Mouse (Mus musculus) midbrain, embryonic 16.5 days (tissue): ENCODE data around the gene Pde4d. TPM values are rescaled to one million over a fixed set of nuclear protein-coding genes. Genes with fewer than 3 reads are reported as not detected.

Experiments used
- ATAC-seq: fragments of 200-750 bp; cut with Nextera tagmentation; 2 replicates; pipeline ENCODE4 v1.8.0; 2017; ENCODE audit warnings: moderate TSS enrichment
- H3K27ac ChIP-seq: fragments of 300-500 bp; sonication (generic); 2 replicates; pipeline ENCODE4 v1.5.1; 2014; ENCODE audit warnings: mild to moderate bottlenecking, low read length, mixed read lengths
- H3K27me3 ChIP-seq: fragments of 300-500 bp; sonication (generic); 2 replicates; pipeline ENCODE4 v1.6.1; 2014; ENCODE audit warnings: low read depth, low read length, mixed read lengths; ENCODE audit not compliant: control insufficient read depth, insufficient read depth
- H3K36me3 ChIP-seq: fragments of 300-500 bp; sonication (generic); 2 replicates; pipeline ENCODE4 v1.6.1; 2014; ENCODE audit warnings: mild to moderate bottlenecking, low read length, moderate library complexity, mixed read lengths; ENCODE audit not compliant: control insufficient read depth, insufficient read depth
- H3K4me1 ChIP-seq: fragments of 300-500 bp; sonication (generic); 2 replicates; pipeline ENCODE4 v1.6.1; 2014; ENCODE audit warnings: mild to moderate bottlenecking, low read length, mixed read lengths; ENCODE audit not compliant: control insufficient read depth, insufficient read depth
- H3K4me2 ChIP-seq: fragments of 300-500 bp; sonication (generic); 2 replicates; pipeline ENCODE4 v1.6.1; 2014; ENCODE audit warnings: mild to moderate bottlenecking, low read length, mixed read lengths
- H3K4me3 ChIP-seq: fragments of 300-500 bp; sonication (generic); 2 replicates; pipeline ENCODE4 v1.5.1; 2014; ENCODE audit warnings: low read depth, mild to moderate bottlenecking, low read length, moderate library complexity, mixed read lengths
- H3K9ac ChIP-seq: fragments of 300-500 bp; sonication (generic); 2 replicates; pipeline ENCODE4 v1.6.1; 2014; ENCODE audit warnings: low read depth, low read length, mixed read lengths
- H3K9me3 ChIP-seq: fragments of 300-500 bp; sonication (generic); replicated peaks from 2 replicates; pipeline ENCODE4 v1.6.1; 2014; ENCODE audit warnings: mild to moderate bottlenecking, low read length, mixed read lengths; ENCODE audit not compliant: control insufficient read depth, poor library complexity, severe bottlenecking
- WGBS: fragments of 180-500 bp; shearing (Covaris S2); extraction: QIAGEN DNeasy Blood & Tissue Kit; methylation state at CpG from one replicate; pipeline ENCODE4 v1.1.7; 2014; 5-methylcytosine and 5-hydroxymethylcytosine counted together
- polyA plus RNA-seq: library from polyadenylated mRNA; unstranded; fragments of >200 nt; fragmentation: Nextera tagmentation; extraction: Ambion mirVana; gene quantifications from 2 replicates; pipeline ENCODE4 v1.2.1, GENCODE M21; 2015

The Pde4d gene
- polyA plus RNA-seq, 1 experiment from 2014 or later: 22.6 TPM

- H3K36me3 ChIP-seq: no peaks in the 10 kb centered on the region
- WGBS: 83% methylated on average over 11 of the region's 11 CpGs
- H3K27ac ChIP-seq: no peak overlapping the region
- H3K4me3 ChIP-seq: no peak overlapping the region
- no peak for ATAC-seq
- no peak overlapping the region for H3K4me2 ChIP-seq
- no peak overlapping the region for H3K9ac ChIP-seq
- no peaks in the 10 kb centered on the region for H3K27me3 ChIP-seq
- H3K4me1 ChIP-seq: no peaks in the 10 kb centered on the region
- no peaks in the 10 kb centered on the region for H3K9me3 ChIP-seq
These were observed 726.3 kb downstream of the Pde4d start for GRCm38 (mm10) chr13:109175852-109176621.

GRCm38 (mm10) chr13:109181363-109181762, 731.6 kb downstream of the Pde4d start:
- no peaks in the 10 kb centered on the region for H3K9me3 ChIP-seq
- H3K27ac ChIP-seq: no peak overlapping the region
- no peak for ATAC-seq
- H3K4me1 ChIP-seq: no peaks in the 10 kb centered on the region
- no peaks in the 10 kb centered on the region for H3K27me3 ChIP-seq
- H3K9ac ChIP-seq: no peak overlapping the region
- no peak overlapping the region for H3K4me3 ChIP-seq
- H3K4me2 ChIP-seq: no peak overlapping the region
- 74% methylated on average over 6 of the region's 6 CpGs for WGBS
- no peaks in the 10 kb centered on the region for H3K36me3 ChIP-seq

GRCm38 (mm10) chr13:109190652-109191051, 740.9 kb downstream of the Pde4d start:
- no peaks in the 10 kb centered on the region for H3K9me3 ChIP-seq
- 83% methylated on average over 4 of the region's 4 CpGs for WGBS
- no peaks in the 10 kb centered on the region for H3K4me1 ChIP-seq
- no peaks in the 10 kb centered on the region for H3K27me3 ChIP-seq
- no peak overlapping the region for H3K4me2 ChIP-seq
- no peak for ATAC-seq
- H3K4me3 ChIP-seq: no peak overlapping the region
- no peak overlapping the region for H3K27ac ChIP-seq
- H3K9ac ChIP-seq: no peak overlapping the region
- no peaks in the 10 kb centered on the region for H3K36me3 ChIP-seq

- H3K4me3 ChIP-seq: no peak overlapping the region
- H3K4me2 ChIP-seq: no peak overlapping the region
- no peaks in the 10 kb centered on the region for H3K27me3 ChIP-seq
- no peak for ATAC-seq
- no peaks in the 10 kb centered on the region for H3K36me3 ChIP-seq
- H3K4me1 ChIP-seq: no peaks in the 10 kb centered on the region
- no peak overlapping the region for H3K9ac ChIP-seq
- H3K27ac ChIP-seq: no peak overlapping the region
- 91% methylated on average over 4 of the region's 4 CpGs for WGBS
- no peaks in the 10 kb centered on the region for H3K9me3 ChIP-seq
These were observed 741.4 kb downstream of the Pde4d start for GRCm38 (mm10) chr13:109191176-109191575.

GRCm38 (mm10) chr13:109205541-109205940, 755.8 kb downstream of the Pde4d start:
- no peaks in the 10 kb centered on the region for H3K36me3 ChIP-seq
- H3K9me3 ChIP-seq: no peaks in the 10 kb centered on the region
- H3K9ac ChIP-seq: no peak overlapping the region
- no peaks in the 10 kb centered on the region for H3K27me3 ChIP-seq
- no peak overlapping the region for H3K4me3 ChIP-seq
- no peaks in the 10 kb centered on the region for H3K4me1 ChIP-seq
- 51% methylated on average over 9 of the region's 9 CpGs for WGBS
- no peak overlapping the region for H3K4me2 ChIP-seq
- no peak overlapping the region for H3K27ac ChIP-seq
- ATAC-seq: no peak

- Histone ChIP-seq H3K9me3 (no peaks in the 10 kb centered on the region), H3K4me3 (no peak overlapping the region), H3K4me1 (no peaks in the 10 kb centered on the region), H3K27me3 (no peaks in the 10 kb centered on the region), H3K27ac (no peak overlapping the region), H3K4me2 (no peak overlapping the region), H3K9ac (no peak overlapping the region), H3K36me3 (no peaks in the 10 kb centered on the region)
- no peak for ATAC-seq
- 95% methylated on average over 16 of the region's 16 CpGs for WGBS
These were observed 758.9 kb downstream of the Pde4d start for GRCm38 (mm10) chr13:109208607-109209006.

- Histone ChIP-seq H3K4me3 (no peak overlapping the region), H3K4me2 (no peak overlapping the region), H3K4me1 (no peaks in the 10 kb centered on the region), H3K36me3 (no peaks in the 10 kb centered on the region), H3K27me3 (no peaks in the 10 kb centered on the region), H3K27ac (no peak overlapping the region), H3K9me3 (no peaks in the 10 kb centered on the region), H3K9ac (no peak overlapping the region)
- ATAC-seq: no peak
- WGBS: 74% methylated on average over 6 of the region's 6 CpGs
These were observed 759.7 kb downstream of the Pde4d start for GRCm38 (mm10) chr13:109209413-109209812.

GRCm38 (mm10) chr13:109210403-109210802, 760.7 kb downstream of the Pde4d start:
- Histone ChIP-seq H3K27me3 (no peaks in the 10 kb centered on the region), H3K4me2 (no peak overlapping the region), H3K36me3 (no peaks in the 10 kb centered on the region), H3K9me3 (no peaks in the 10 kb centered on the region), H3K4me1 (no peaks in the 10 kb centered on the region), H3K27ac (no peak overlapping the region), H3K9ac (no peak overlapping the region), H3K4me3 (no peak overlapping the region)
- no peak for ATAC-seq
- 1% methylated on average over 4 of the region's 4 CpGs for WGBS

- 71% methylated on average over 8 of the region's 8 CpGs for WGBS
- no peaks in the 10 kb centered on the region for H3K36me3 ChIP-seq
- H3K9ac ChIP-seq: no peak overlapping the region
- H3K27ac ChIP-seq: no peak overlapping the region
- no peaks in the 10 kb centered on the region for H3K4me1 ChIP-seq
- H3K4me2 ChIP-seq: no peak overlapping the region
- H3K9me3 ChIP-seq: no peaks in the 10 kb centered on the region
- no peaks in the 10 kb centered on the region for H3K27me3 ChIP-seq
- ATAC-seq: no peak
- H3K4me3 ChIP-seq: no peak overlapping the region
These were observed 761.7 kb downstream of the Pde4d start for GRCm38 (mm10) chr13:109211471-109211870.
